Mouse (Mus musculus) MEL (cell line): ENCODE measurements around the gene Fchsd2. TPM values are rescaled to one million over a fixed set of nuclear protein-coding genes. Genes with fewer than 3 reads are reported as not detected.

ENCODE experiments used
- DNase-seq: peaks from one replicate; pipeline ENCODE4 v3.0.0; 2011; ENCODE audit warnings: low read depth, low spot score
- H3K27ac ChIP-seq: 2 replicates; pipeline ENCODE4 v1.5.1; 2012; ENCODE audit warnings: low read depth, mild to moderate bottlenecking, control low read depth, low read length, moderate library complexity; ENCODE audit not compliant: control insufficient read depth
- H3K27me3 ChIP-seq, 2 experiments: fragments of 150-350 bp in 1 of 2; sonication (generic) in 1 of 2; 2 replicates each; pipeline ENCODE4 v1.6.1; 2012; ENCODE audit warnings: low read length in 2 of 2, mild to moderate bottlenecking in 2 of 2, improper control_type of control experiment in 1 of 2, moderate library complexity in 1 of 2; ENCODE audit not compliant: insufficient read depth in 2 of 2, control insufficient read depth in 1 of 2
- H3K36me3 ChIP-seq, 2 experiments: 2 replicates each; pipeline ENCODE4 v1.6.1; 2012 to 2014; ENCODE audit warnings: low read length in 2 of 2, improper control_type of control experiment in 1 of 2, inconsistent platforms in 1 of 2, mild to moderate bottlenecking in 1 of 2; ENCODE audit not compliant: insufficient read depth in 2 of 2, control insufficient read depth in 1 of 2
- H3K4me1 ChIP-seq, 2 experiments: fragments of 150-350 bp in 1 of 2; sonication (generic) in 1 of 2; 2 replicates each; pipeline ENCODE4 v1.6.1; 2012; ENCODE audit warnings: low read length in 2 of 2, improper control_type of control experiment in 1 of 2, mild to moderate bottlenecking in 1 of 2; ENCODE audit not compliant: insufficient read depth in 2 of 2, control insufficient read depth in 1 of 2
- H3K4me3 ChIP-seq, 2 experiments: fragments of 150-350 bp in 1 of 2; sonication (generic) in 1 of 2; 2 replicates each; pipeline ENCODE4 v1.5.1; 2012; ENCODE audit warnings: low read depth in 2 of 2, low read length in 2 of 2, mild to moderate bottlenecking in 2 of 2, moderate library complexity in 2 of 2, control low read depth in 1 of 2, improper control_type of control experiment in 1 of 2; ENCODE audit not compliant: control insufficient read depth in 1 of 2, insufficient read depth in 1 of 2
- H3K79me2 ChIP-seq: 2 replicates; pipeline ENCODE4 v1.6.1; 2012; ENCODE audit warnings: mild to moderate bottlenecking, low read length, moderate library complexity; ENCODE audit not compliant: control insufficient read depth, poor library complexity, insufficient read depth
- H3K9ac ChIP-seq: 2 replicates; pipeline ENCODE4 v1.6.1; 2012; ENCODE audit warnings: low read depth, mild to moderate bottlenecking, control low read depth, low read length, moderate library complexity; ENCODE audit not compliant: control insufficient read depth, poor library complexity, severe bottlenecking
- H3K9me3 ChIP-seq: fragments of 150-350 bp; sonication (generic); replicated peaks from 2 replicates; pipeline ENCODE4 v1.6.1; 2012; ENCODE audit warnings: mild to moderate bottlenecking, low read length, improper control_type of control experiment, moderate library complexity; ENCODE audit not compliant: insufficient read depth
- BHLHE40 ChIP-seq: IDR thresholded peaks from 2 replicates; pipeline ENCODE4 v1.6.1; 2012; ENCODE audit warnings: low read depth, mild to moderate bottlenecking, inconsistent platforms, low read length, improper control_type of control experiment, borderline replicate concordance
- CTCF ChIP-seq, 3 experiments: IDR thresholded peaks in 2 of 3; conservative IDR thresholded peaks in 1 of 3; 2 replicates each; pipeline ENCODE4 v1.5.1; 2011 to 2012; ENCODE audit warnings: low read length in 3 of 3, low read depth in 2 of 3, mild to moderate bottlenecking in 2 of 3, improper control_type of control experiment in 1 of 3, inconsistent platforms in 1 of 3, mixed read lengths in 1 of 3, moderate library complexity in 1 of 3; ENCODE audit not compliant: control insufficient read depth in 1 of 3, insufficient read depth in 1 of 3, poor library complexity in 1 of 3, severe bottlenecking in 1 of 3
- ELF1 ChIP-seq: IDR thresholded peaks from 2 replicates; pipeline ENCODE4 v1.6.1; 2014; ENCODE audit warnings: low read depth, mild to moderate bottlenecking, inconsistent platforms, low read length, improper control_type of control experiment, moderate library complexity
- EP300 ChIP-seq, 2 experiments: IDR thresholded peaks; 2 replicates each; pipeline ENCODE4 v1.6.1; 2011; ENCODE audit warnings: improper control_type of control experiment in 2 of 2, low read length in 2 of 2, low read depth in 1 of 2, mild to moderate bottlenecking in 1 of 2
- GATA1 ChIP-seq: IDR thresholded peaks from 2 replicates; pipeline ENCODE4 v1.6.1; 2011; ENCODE audit warnings: low read depth, low read length, improper control_type of control experiment
- JUND ChIP-seq: IDR thresholded peaks from 2 replicates; pipeline ENCODE4 v1.6.1; 2011; ENCODE audit warnings: low read depth, mild to moderate bottlenecking, improper control_type of control experiment, low read length
- KAT2A ChIP-seq: conservative IDR thresholded peaks from 2 replicates; pipeline ENCODE4 v1.6.1; 2012; ENCODE audit warnings: low read depth, low read length, improper control_type of control experiment, inconsistent platforms
- MAX ChIP-seq: IDR thresholded peaks from 2 replicates; pipeline ENCODE4 v1.6.1; 2011; ENCODE audit warnings: low read length, improper control_type of control experiment
- MAZ ChIP-seq: IDR thresholded peaks from 2 replicates; pipeline ENCODE4 v1.6.1; 2012; ENCODE audit warnings: low read depth, mild to moderate bottlenecking, inconsistent platforms, low read length, improper control_type of control experiment
- MXI1 ChIP-seq: IDR thresholded peaks from 2 replicates; pipeline ENCODE4 v1.6.1; 2011; ENCODE audit warnings: mild to moderate bottlenecking, low read depth, low read length, improper control_type of control experiment
- NELFE ChIP-seq: IDR thresholded peaks from 2 replicates; pipeline ENCODE4 v1.6.1; 2011; ENCODE audit warnings: low read depth, low read length, improper control_type of control experiment
- POLR2AphosphoS2 ChIP-seq: IDR thresholded peaks from 2 replicates; pipeline ENCODE4 v1.6.1; 2011; ENCODE audit warnings: low read length, improper control_type of control experiment
- POLR2AphosphoS5 ChIP-seq: IDR thresholded peaks from 2 replicates; pipeline ENCODE4 v1.6.1; 2012; ENCODE audit warnings: low read depth, borderline replicate concordance, mild to moderate bottlenecking, inconsistent platforms, low read length, moderate library complexity, mixed read lengths
- RAD21 ChIP-seq: IDR thresholded peaks from 2 replicates; pipeline ENCODE4 v1.6.1; 2011; ENCODE audit warnings: mild to moderate bottlenecking, low read depth, low read length, improper control_type of control experiment
- RCOR1 ChIP-seq: IDR thresholded peaks from 2 replicates; pipeline ENCODE4 v1.6.1; 2012; ENCODE audit warnings: low read depth, mild to moderate bottlenecking, inconsistent platforms, low read length, improper control_type of control experiment
- SMC3 ChIP-seq: IDR thresholded peaks from 2 replicates; pipeline ENCODE4 v1.6.1; 2011; ENCODE audit warnings: low read depth, low read length, improper control_type of control experiment
- TAL1 ChIP-seq: IDR thresholded peaks from 2 replicates; pipeline ENCODE4 v1.6.1; 2012; ENCODE audit warnings: mild to moderate bottlenecking, inconsistent platforms, low read length, moderate library complexity, mixed read lengths
- TCF12 ChIP-seq: IDR thresholded peaks from 2 replicates; pipeline ENCODE4 v1.6.1; 2014; ENCODE audit warnings: low read depth, mild to moderate bottlenecking, inconsistent platforms, low read length, improper control_type of control experiment, moderate library complexity
- UBTF ChIP-seq: IDR thresholded peaks from 2 replicates; pipeline ENCODE4 v1.6.1; 2012; ENCODE audit warnings: low read depth, mild to moderate bottlenecking, inconsistent platforms, low read length, improper control_type of control experiment, moderate library complexity, borderline replicate concordance; ENCODE audit not compliant: insufficient read depth
- USF1 ChIP-seq: IDR thresholded peaks from 2 replicates; pipeline ENCODE4 v1.6.1; 2014; ENCODE audit warnings: low read depth, mild to moderate bottlenecking, inconsistent platforms, low read length, improper control_type of control experiment, moderate library complexity
- USF2 ChIP-seq, 2 experiments: IDR thresholded peaks; 2 replicates each; pipeline ENCODE4 v1.6.1; 2011 to 2012; ENCODE audit warnings: improper control_type of control experiment in 2 of 2, low read length in 2 of 2, borderline replicate concordance in 1 of 2, inconsistent platforms in 1 of 2, low read depth in 1 of 2, mild to moderate bottlenecking in 1 of 2; ENCODE audit not compliant: insufficient read depth in 1 of 2
- ZMIZ1 ChIP-seq: IDR thresholded peaks from 2 replicates; pipeline ENCODE4 v1.6.1; 2012; ENCODE audit warnings: low read depth, mild to moderate bottlenecking, inconsistent platforms, low read length, improper control_type of control experiment, moderate library complexity
- polyA plus RNA-seq, 2 experiments: library from polyadenylated mRNA; stranded (reverse) in 1 of 2; unstranded in 1 of 2; fragments of >175 nt in 1 of 2; fragments of >200 nt in 1 of 2; gene quantifications; 2 replicates each; pipeline versions ENCODE4 v1.2.1 to v1.2.4; 2012; ENCODE audit warnings: low replicate concordance in 2 of 2, low read depth in 1 of 2; ENCODE audit not compliant: insufficient read length in 2 of 2, insufficient read depth in 1 of 2, missing spikeins in 1 of 2
- total RNA-seq: library from RNA; depleted of rRNA; stranded (reverse); fragments of 300-350 nt; gene quantifications from 2 replicates; pipeline ENCODE4 v1.2.3, GENCODE M21; 2012

Fchsd2 gene
- total and polyA plus RNA-seq, 3 experiments: 3.9 to 6.3 TPM; not detected in 1

- H3K9ac ChIP-seq: no peak overlapping the region
- peaks cover 2 to 8% of the 10 kb centered on the region in 2 experiments for H3K36me3 ChIP-seq
- TF ChIP-seq MAZ (no peak), KAT2A (no peak), ZMIZ1 (no peak), MXI1 (no peak), EP300 (IDR thresholded peaks at IDR 0.05; ENCODE audit: low read depth in 1 of 2, low read length in 2 of 2) (peak; percentile 41 to 64; a peak in 2 of 4 replicates), USF1 (no peak), USF2 (IDR thresholded peaks at IDR 0.05; ENCODE audit: borderline replicate concordance in 1 of 2, insufficient read depth in 1 of 2, low read depth in 1 of 2, low read length in 2 of 2) (no peak), POLR2AphosphoS5 (no peak), TCF12 (peak; percentile 66), POLR2AphosphoS2 (no peak), TAL1 (peak; percentile 27; the same call in 1 of the 2 replicates), ELF1 (no peak), GATA1 (peak; percentile 50), JUND (no peak), SMC3 (no peak), BHLHE40 (no peak), MAX (no peak), RCOR1 (peak; percentile 42; the same call in 1 of the 2 replicates), UBTF (no peak)
- H3K27ac ChIP-seq: no peak overlapping the region
- no peaks in the 10 kb centered on the region for H3K9me3 ChIP-seq
- H3K4me3 ChIP-seq: no peak overlapping the region
- no peaks in the 10 kb centered on the region for H3K27me3 ChIP-seq
- H3K4me1 ChIP-seq: no peaks in the 10 kb centered on the region
- no peak for DNase-seq
- no peaks in the 10 kb centered on the region for H3K79me2 ChIP-seq
Measured at GRCm38 (mm10) chr7:101267457-101268259, 175.0 kb downstream of the Fchsd2 start.

GRCm38 (mm10) chr7:101271602-101272001, 178.9 kb downstream of the Fchsd2 start:
- Histone ChIP-seq H3K4me3 (no peak overlapping the region), H3K9ac (no peak overlapping the region), H3K79me2 (no peaks in the 10 kb centered on the region)
- DNase-seq: no peak
- TF ChIP-seq SMC3 (peak; percentile 31; the same call in 1 of the 2 replicates), CTCF (IDR thresholded peaks at IDR 0.05 in 2 of 3, conservative IDR thresholded peaks at IDR 0.05 in 1 of 3; ENCODE audit: control insufficient read depth in 1 of 3, insufficient read depth in 1 of 3, low read depth in 2 of 3, low read length in 3 of 3, poor library complexity in 1 of 3, severe bottlenecking in 1 of 3) (peak in 1 of 3 experiments; percentile 34; a peak in 2 of 6 replicates), RAD21 (peak; percentile 17), NELFE (no peak)
- TF ChIP-seq, all 39 proteins: peak for 3
- Histone ChIP-seq H3K4me1 (no peaks in the 10 kb centered on the region), H3K9me3 (no peaks in the 10 kb centered on the region), H3K27ac (no peak overlapping the region), H3K36me3 (peaks cover 2 to 8% of the 10 kb centered on the region in 2 experiments; a peak in 3 of 4 replicates), H3K27me3 (no peaks in the 10 kb centered on the region)
